Mouse (Mus musculus): ENCODE measurements around the gene Zfp575.
A peak's percentile ranks its signal among the peaks of the same experiment; 100 is the strongest.

The Zfp575 gene

GRCm38 (mm10) chr7:24605561-24605960 is 18.1 kb upstream of the Zfp575 start:
- peak; percentile 13 for DNase-seq (ENCODE audit: inconsistent ontology term)

GRCm38 (mm10) chr7:24600941-24601597 is 13.6 kb upstream of the Zfp575 start:
- DNase-seq (ENCODE audit: inconsistent ontology term) = peak; percentile 88

- DNase-seq (ENCODE audit: inconsistent ontology term) = no peak
Measured at GRCm38 (mm10) chr7:24599211-24600067, 12.0 kb upstream of the Zfp575 start.

- no peak for DNase-seq (ENCODE audit: inconsistent ontology term)
Measured at GRCm38 (mm10) chr7:24598121-24598520, 10.7 kb upstream of the Zfp575 start.

GRCm38 (mm10) chr7:24595464-24595863 is 8.0 kb upstream of the Zfp575 start:
- no peak for DNase-seq (ENCODE audit: inconsistent ontology term)

- no peak for DNase-seq (ENCODE audit: inconsistent ontology term)
Measured at GRCm38 (mm10) chr7:24594309-24594803, 6.9 kb upstream of the Zfp575 start.

GRCm38 (mm10) chr7:24593621-24594308 is 6.3 kb upstream of the Zfp575 start:
- DNase-seq (ENCODE audit: inconsistent ontology term) = peak; percentile 75

- no peak for DNase-seq (ENCODE audit: inconsistent ontology term)
Measured at GRCm38 (mm10) chr7:24592781-24593180, 5.3 kb upstream of the Zfp575 start.

GRCm38 (mm10) chr7:24592163-24592562 is 4.7 kb upstream of the Zfp575 start:
- no peak for DNase-seq (ENCODE audit: inconsistent ontology term)

- no peak for DNase-seq (ENCODE audit: inconsistent ontology term)
Measured at GRCm38 (mm10) chr7:24591735-24592134, 4.3 kb upstream of the Zfp575 start.

- DNase-seq (ENCODE audit: inconsistent ontology term) = no peak
Measured at GRCm38 (mm10) chr7:24588336-24588735, 895 bp upstream of the Zfp575 start.

- no peak for DNase-seq (ENCODE audit: inconsistent ontology term)
Measured at GRCm38 (mm10) chr7:24586828-24587227, 613 bp downstream of the Zfp575 start.

- DNase-seq (ENCODE audit: inconsistent ontology term) = no peak
Measured at GRCm38 (mm10) chr7:24585995-24586394, 1.4 kb downstream of the Zfp575 start.

- DNase-seq (ENCODE audit: inconsistent ontology term) = no peak
Measured at GRCm38 (mm10) chr7:24584876-24585275, 2.6 kb downstream of the Zfp575 start.

GRCm38 (mm10) chr7:24577811-24578210 is 9.6 kb downstream of the Zfp575 start:
- no peak for DNase-seq (ENCODE audit: inconsistent ontology term)

- peak; percentile 55 for DNase-seq (ENCODE audit: inconsistent ontology term)
Measured at GRCm38 (mm10) chr7:24574224-24574796, 13.1 kb downstream of the Zfp575 start.

- DNase-seq (ENCODE audit: inconsistent ontology term) = no peak
Measured at GRCm38 (mm10) chr7:24572455-24572854, 15.0 kb downstream of the Zfp575 start.

GRCm38 (mm10) chr7:24571071-24571470 is 16.4 kb downstream of the Zfp575 start:
- no peak for DNase-seq (ENCODE audit: inconsistent ontology term)

- DNase-seq (ENCODE audit: inconsistent ontology term) = no peak
Measured at GRCm38 (mm10) chr7:24568512-24568911, 18.9 kb downstream of the Zfp575 start.

- DNase-seq (ENCODE audit: inconsistent ontology term) = no peak
Measured at GRCm38 (mm10) chr7:24566206-24566605, 21.2 kb downstream of the Zfp575 start.

GRCm38 (mm10) chr7:24565627-24566026 is 21.8 kb downstream of the Zfp575 start:
- DNase-seq (ENCODE audit: inconsistent ontology term) = no peak

Data from Muller cell, postnatal 12 days (primary cell).